In genomic region chr12:28582423-28582822, GRCm38 (mm10) we compare ENCODE assay signal across 30 mouse cellular contexts. TPM values are rescaled to one million over a fixed set of nuclear protein-coding genes. Genes with fewer than 3 reads are reported as not detected.
"Had no signal": no experiment of that assay in that cellular context is flagged by ENCODE, and none has a peak within 500 bp of the region (broad histone marks: within the 10 kb centered on the region; RNA-seq: fewer than 3 reads in every experiment).

Gene Allc, minus strand, starts transcription at chr12:28582523.

- H3K4me1 ChIP-seq: embryonic facial prominence, embryonic 10.5 days; embryonic facial prominence, embryonic 12.5 days; embryonic facial prominence, embryonic 13.5 days; embryonic facial prominence, embryonic 15.5 days; forebrain, embryonic 10.5 days; forebrain, embryonic 12.5 days had no signal

- H3K27me3 ChIP-seq: embryonic facial prominence, embryonic 12.5 days; embryonic facial prominence, embryonic 13.5 days; embryonic facial prominence, embryonic 15.5 days; forebrain, embryonic 12.5 days; forebrain, embryonic 13.5 days; forebrain, embryonic 15.5 days had no signal

- H3K36me3 ChIP-seq: embryonic facial prominence, embryonic 10.5 days; embryonic facial prominence, embryonic 12.5 days; embryonic facial prominence, embryonic 13.5 days; embryonic facial prominence, embryonic 15.5 days; forebrain, embryonic 10.5 days; forebrain, embryonic 12.5 days; forebrain, embryonic 15.5 days had no signal

- DNase-seq: cerebellum, adult 8-10 months; cerebellum, adult 9-10 months; cerebellum, adult 9-11 months; cerebellum, postnatal 10 days; cerebellum, postnatal 14 days; cerebellum, postnatal 25 days; cerebellum, postnatal 36 days; embryo, embryonic 11 days; forebrain, postnatal 0 days; gastrocnemius, adult 2 months; gastrocnemius, postnatal 10 days; gastrocnemius, postnatal 14 days; gastrocnemius, postnatal 25 days; gastrocnemius, postnatal 36 days; heart, adult 11 months; heart, adult 18-20 months; heart, adult 2 months had no signal

- H3K27ac ChIP-seq: embryonic facial prominence, embryonic 10.5 days; embryonic facial prominence, embryonic 12.5 days; embryonic facial prominence, embryonic 13.5 days; embryonic facial prominence, embryonic 15.5 days; forebrain, embryonic 10.5 days; forebrain, embryonic 12.5 days; forebrain, embryonic 13.5 days; forebrain, embryonic 15.5 days; gastrocnemius, adult 2 months; heart, adult 2 months had no signal

- H3K4me3 ChIP-seq: embryonic facial prominence, embryonic 10.5 days; embryonic facial prominence, embryonic 12.5 days; embryonic facial prominence, embryonic 13.5 days; embryonic facial prominence, embryonic 15.5 days; erythroblast, embryonic 14.5 days; forebrain, embryonic 10.5 days; forebrain, embryonic 12.5 days; forebrain, embryonic 13.5 days; forebrain, embryonic 15.5 days; gastrocnemius, adult 2 months; heart, adult 2 months had no signal

RNA-seq across cellular contexts. Expression of gene Allc, which starts in this region (rescaled TPM):
- polyA plus RNA-seq: embryonic facial prominence, embryonic 10.5 days; embryonic facial prominence, embryonic 11.5 days; embryonic facial prominence, embryonic 12.5 days; embryonic facial prominence, embryonic 13.5 days; embryonic facial prominence, embryonic 14.5 days; embryonic facial prominence, embryonic 15.5 days; erythroblast, embryonic 14.5 days; forebrain, embryonic 10.5 days; forebrain, embryonic 11.5 days; forebrain, embryonic 12.5 days; forebrain, embryonic 13.5 days; forebrain, embryonic 14.5 days had no signal
